ENCODE assay signal across 8 mouse cellular contexts in genomic region chr5:101669381-101669780, GRCm38 (mm10). TPM values are rescaled to one million over a fixed set of nuclear protein-coding genes. Genes with fewer than 3 reads are reported as not detected.
DNase-seq lines count a peak whose midpoint lies in the region; ATAC-seq and TF ChIP-seq lines count a peak whose summit lies in the region.

No protein-coding gene starts in this region.

- peaks cover 66% of the 10 kb centered on the region for H3K27me3 ChIP-seq in intestine, postnatal 0 days (replicated peaks; ENCODE audit: control insufficient read depth, insufficient read depth, low read length)
- H3K27me3 ChIP-seq in intestine, embryonic 16.5 days (replicated peaks; ENCODE audit: control insufficient read depth, insufficient read depth, low read length), result peaks cover 48% of the 10 kb centered on the region
- peaks cover 65% of the 10 kb centered on the region for H3K27me3 ChIP-seq in embryonic facial prominence, embryonic 10.5 days (replicated peaks; ENCODE audit: low read depth, poor library complexity, severe bottlenecking)
- H3K27me3 ChIP-seq in limb, embryonic 14.5 days (ENCODE audit: control insufficient read depth, insufficient read depth, low read length), result peaks cover 63% of the 10 kb centered on the region
- H3K27me3 ChIP-seq in stomach, embryonic 14.5 days (ENCODE audit: control insufficient read depth, insufficient read depth, low read length), result peaks cover 13% of the 10 kb centered on the region; the same call in 1 of the 2 replicates

- WGBS in intestine, postnatal 0 days, result 2% methylated on average over 15 of the region's 15 CpGs
- 3% methylated on average over 15 of the region's 15 CpGs for WGBS in intestine, embryonic 16.5 days
- WGBS in embryonic facial prominence, embryonic 10.5 days, result 3% methylated on average over 15 of the region's 15 CpGs
- WGBS in limb, embryonic 14.5 days, result 3% methylated on average over 15 of the region's 15 CpGs
- 2% methylated on average over 15 of the region's 15 CpGs for WGBS in stomach, embryonic 14.5 days

- H3K4me3 ChIP-seq in intestine, postnatal 0 days (ENCODE audit: low read depth, low read length), result no peak overlapping the region
- H3K4me3 ChIP-seq in intestine, embryonic 16.5 days (ENCODE audit: low read length), result no peak overlapping the region
- H3K4me3 ChIP-seq in embryonic facial prominence, embryonic 10.5 days, result no peak overlapping the region
- no peak overlapping the region for H3K4me3 ChIP-seq in limb, embryonic 14.5 days (replicated peaks; ENCODE audit: low read length)
- no peak overlapping the region for H3K4me3 ChIP-seq in stomach, embryonic 14.5 days (ENCODE audit: low read depth, low read length)

- no peak for TF ChIP-seq POLR2A in limb, embryonic 14.5 days (IDR thresholded peaks at IDR 0.05; ENCODE audit: borderline replicate concordance, extremely low read depth, insufficient read depth, insufficient read length)

- H3K4me2 ChIP-seq in intestine, postnatal 0 days (replicated peaks; ENCODE audit: low read depth), result no peak overlapping the region
- H3K4me2 ChIP-seq in intestine, embryonic 16.5 days (ENCODE audit: low read depth, low read length), result no peak overlapping the region
- H3K4me2 ChIP-seq in limb, embryonic 14.5 days (replicated peaks; ENCODE audit: low read depth, low read length, severe bottlenecking), result no peak overlapping the region
- H3K4me2 ChIP-seq in stomach, embryonic 14.5 days (replicated peaks; ENCODE audit: low read depth, low read length), result peak overlapping the region; percentile 16; the same call in 1 of the 2 replicates

- H3K9ac ChIP-seq in intestine, postnatal 0 days (ENCODE audit: low read depth, low read length), result no peak overlapping the region
- no peak overlapping the region for H3K9ac ChIP-seq in intestine, embryonic 16.5 days (ENCODE audit: low read depth, low read length)
- no peak overlapping the region for H3K9ac ChIP-seq in limb, embryonic 14.5 days (ENCODE audit: low read depth, low read length, severe bottlenecking)
- no peak overlapping the region for H3K9ac ChIP-seq in stomach, embryonic 14.5 days (replicated peaks; ENCODE audit: low read depth, low read length)

- no peak for ATAC-seq in intestine, postnatal 0 days
- no peak for ATAC-seq in intestine, embryonic 16.5 days
- ATAC-seq in limb, embryonic 14.5 days (ENCODE audit: low FRiP score, low read depth), result no peak
- no peak for ATAC-seq in stomach, embryonic 14.5 days (ENCODE audit: insufficient number of reproducible peaks, insufficient read depth, low FRiP score, low read depth)

- 0 out of 2 replicates have a peak, but pooled peaks cover 9% of the 10 kb centered on the region for H3K4me1 ChIP-seq in intestine, postnatal 0 days (replicated peaks; ENCODE audit: control insufficient read depth, insufficient read depth, low read length)
- peaks cover 8% of the 10 kb centered on the region; the same call in 1 of the 2 replicates for H3K4me1 ChIP-seq in intestine, embryonic 16.5 days (ENCODE audit: control insufficient read depth, insufficient read depth, low read length)
- peaks cover 13% of the 10 kb centered on the region for H3K4me1 ChIP-seq in embryonic facial prominence, embryonic 10.5 days
- H3K4me1 ChIP-seq in limb, embryonic 14.5 days (ENCODE audit: control insufficient read depth, insufficient read depth, low read length), result 0 out of 2 replicates have a peak, but pooled peaks cover 10% of the 10 kb centered on the region
- H3K4me1 ChIP-seq in stomach, embryonic 14.5 days (ENCODE audit: control insufficient read depth, insufficient read depth, low read length), result 0 out of 2 replicates have a peak, but pooled peaks cover 3% of the 10 kb centered on the region

- H3K27ac ChIP-seq in intestine, postnatal 0 days (ENCODE audit: low read depth, low read length), result no peak overlapping the region
- no peak overlapping the region for H3K27ac ChIP-seq in intestine, embryonic 16.5 days (ENCODE audit: low read length)
- no peak overlapping the region for H3K27ac ChIP-seq in embryonic facial prominence, embryonic 10.5 days (replicated peaks)
- no peak overlapping the region for H3K27ac ChIP-seq in limb, embryonic 14.5 days (replicated peaks; ENCODE audit: low read depth, low read length)
- H3K27ac ChIP-seq in stomach, embryonic 14.5 days (ENCODE audit: low read length), result no peak overlapping the region

- DNase-seq in NIH3T3 (ENCODE audit: low read depth), result peak; percentile 76
- DNase-seq in embryonic facial prominence, embryonic 10.5 days (ENCODE audit: low spot score), result peak; percentile 54
- peak; percentile 64 for DNase-seq in limb, embryonic 14.5 days (ENCODE audit: low spot score)
- DNase-seq in natural killer cell, adult 2 months (ENCODE audit: low spot score in 2 of 2), result no peak
- no peak for DNase-seq in urinary bladder, adult 2 months (ENCODE audit: low spot score)

- H3K9me3 ChIP-seq in intestine, postnatal 0 days (ENCODE audit: control insufficient read depth), result no peaks in the 10 kb centered on the region
- no peaks in the 10 kb centered on the region for H3K9me3 ChIP-seq in intestine, embryonic 16.5 days (ENCODE audit: control insufficient read depth, low read length)
- H3K9me3 ChIP-seq in embryonic facial prominence, embryonic 10.5 days, result no peaks in the 10 kb centered on the region
- H3K9me3 ChIP-seq in limb, embryonic 14.5 days (ENCODE audit: control insufficient read depth, low read length), result no peaks in the 10 kb centered on the region
- H3K9me3 ChIP-seq in stomach, embryonic 14.5 days (ENCODE audit: control insufficient read depth, low read depth, low read length), result no peaks in the 10 kb centered on the region

- TF ChIP-seq CTCF in intestine, postnatal 0 days (IDR thresholded peaks at IDR 0.05; ENCODE audit: low read depth), result peak; percentile 85

- H3K36me3 ChIP-seq in intestine, postnatal 0 days (ENCODE audit: control insufficient read depth, insufficient read depth), result no peaks in the 10 kb centered on the region
- H3K36me3 ChIP-seq in intestine, embryonic 16.5 days (ENCODE audit: control insufficient read depth, insufficient read depth, low read length), result no peaks in the 10 kb centered on the region
- no peaks in the 10 kb centered on the region for H3K36me3 ChIP-seq in embryonic facial prominence, embryonic 10.5 days (replicated peaks)
- no peaks in the 10 kb centered on the region for H3K36me3 ChIP-seq in limb, embryonic 14.5 days (ENCODE audit: control insufficient read depth, insufficient read depth, low read length)
- no peaks in the 10 kb centered on the region for H3K36me3 ChIP-seq in stomach, embryonic 14.5 days (ENCODE audit: control insufficient read depth, insufficient read depth, low read length)

RNA-seq across cellular contexts. Expression of gene Nkx6-1, which starts 4.6 kb away (rescaled TPM):
- not detected in 2 replicates for polyA plus RNA-seq in intestine, postnatal 0 days (2015; fragmentation: Nextera tagmentation; extraction: Ambion mirVana)
- 0.20 and 0.32 TPM in 2 replicates for polyA plus RNA-seq in intestine, embryonic 16.5 days (2015; fragmentation: Nextera tagmentation; extraction: Ambion mirVana)
- polyA plus RNA-seq in embryonic facial prominence, embryonic 10.5 days (2016; fragmentation: Nextera tagmentation; extraction: Ambion mirVana), result 0.87 and 4.2 TPM in 2 replicates
- 0.25 and 0.31 TPM in 2 replicates for polyA plus RNA-seq in limb, embryonic 14.5 days (2012; rRNA removed)
- polyA plus RNA-seq in limb, embryonic 14.5 days (2014; fragmentation: Nextera tagmentation; extraction: Ambion mirVana), result 0.10 TPM in 2 replicates
- 3.3 and 4.5 TPM in 2 replicates for polyA plus RNA-seq in stomach, embryonic 14.5 days (2014; fragmentation: Nextera tagmentation; extraction: Ambion mirVana)
- 0.11 and 0.15 TPM in 2 replicates for polyA plus RNA-seq in urinary bladder, adult 2 months (2012; rRNA removed)

Comparison
In these comparisons a context has a peak if more than half of its experiments do, and no peak if none do; other contexts are left out.
1. DNase-seq: peak in NIH3T3 (single experiment), embryonic facial prominence, embryonic 10.5 days (single experiment) and limb, embryonic 14.5 days (single experiment); none in natural killer cell, adult 2 months (0 of 2) and urinary bladder, adult 2 months (single experiment).